Mouse (Mus musculus): ENCODE data around the gene Ccdc9b. TPM values are rescaled to one million over a fixed set of nuclear protein-coding genes. Genes with fewer than 3 reads are reported as not detected.

The Ccdc9b gene
- polyA plus RNA-seq, 1 experiment from 2014 or later: 0.41 TPM

- 89% methylated on average over 5 of the region's 5 CpGs for WGBS
- no peak for DNase-seq (ENCODE audit: low spot score)
- H3K9me3 ChIP-seq: no peaks in the 10 kb centered on the region
- no peak overlapping the region for H3K4me3 ChIP-seq
- no peak overlapping the region for H3K27ac ChIP-seq (replicated peaks)
- H3K27me3 ChIP-seq (replicated peaks; ENCODE audit: low read depth, poor library complexity, severe bottlenecking): peaks cover 48% of the 10 kb centered on the region
- peaks cover 10% of the 10 kb centered on the region for H3K36me3 ChIP-seq (replicated peaks)
- H3K4me1 ChIP-seq: peaks cover 31% of the 10 kb centered on the region
Observed at GRCm38 (mm10) chr2:118754143-118754542, 8.3 kb downstream of the Ccdc9b start.

GRCm38 (mm10) chr2:118752792-118753108 is 9.7 kb downstream of the Ccdc9b start:
- no peak for DNase-seq (ENCODE audit: low spot score)

DNA sequence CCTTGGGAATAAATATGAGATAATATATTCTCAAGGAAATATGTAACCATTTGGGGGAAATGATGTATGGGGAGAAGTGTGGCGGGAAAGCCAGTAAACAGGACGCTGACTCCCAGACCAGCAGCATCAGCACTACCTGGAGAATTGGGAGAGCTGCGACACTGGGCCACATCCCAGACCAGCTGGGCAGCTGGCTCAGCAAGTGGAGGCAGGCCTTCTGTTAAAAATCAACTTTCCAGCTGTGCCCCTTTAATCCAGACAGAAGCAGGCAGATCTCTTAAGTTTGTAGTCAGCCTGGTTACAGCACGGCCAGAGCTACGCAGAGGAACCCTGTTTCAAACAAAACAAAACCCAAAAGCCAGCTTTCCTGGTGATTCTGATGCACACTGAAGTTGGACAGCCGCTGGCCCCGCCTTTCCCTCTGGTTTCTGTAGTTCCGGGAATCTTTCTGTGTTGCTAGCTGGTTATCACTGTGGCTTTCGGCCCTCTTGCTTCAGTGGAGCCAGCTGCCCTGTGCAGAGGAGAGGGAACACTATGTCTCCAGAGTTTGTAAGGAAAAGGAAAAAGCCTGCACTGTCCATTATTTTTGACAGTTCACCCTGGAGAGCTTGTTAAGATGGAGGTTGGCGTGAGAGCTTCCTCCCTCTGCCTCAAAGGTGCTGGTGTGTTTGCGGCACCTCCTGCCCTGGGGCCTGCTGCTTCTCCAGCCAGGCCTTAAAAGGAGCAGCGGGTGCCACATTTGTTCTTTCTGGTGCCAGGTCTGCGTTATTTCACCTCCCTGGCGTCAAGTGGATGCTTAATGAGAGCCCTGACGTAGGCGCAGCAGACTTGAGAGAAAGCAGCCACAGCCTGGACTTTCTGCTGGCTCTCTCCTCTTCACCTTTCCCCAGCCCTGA is 10.3 kb downstream of the Ccdc9b start:
- 73% methylated on average over 16 of the region's 16 CpGs for WGBS
- Histone ChIP-seq H3K36me3 (replicated peaks) (peaks cover 14% of the 10 kb centered on the region), H3K4me3 (no peak overlapping the region), H3K27ac (replicated peaks) (peak overlapping the region; percentile 26; the same call in 1 of the 2 replicates), H3K27me3 (replicated peaks; ENCODE audit: low read depth, poor library complexity, severe bottlenecking) (peaks cover 48% of the 10 kb centered on the region), H3K9me3 (no peaks in the 10 kb centered on the region), H3K4me1 (peaks cover 40% of the 10 kb centered on the region)
- DNase-seq (ENCODE audit: low spot score): no peak

More at GRCm38 (mm10) chr2:118752792-118753108, 9.7 kb downstream of the Ccdc9b start:
- no peaks in the 10 kb centered on the region for H3K9me3 ChIP-seq
- 77% methylated on average over 4 of the region's 4 CpGs for WGBS
- H3K4me3 ChIP-seq: no peak overlapping the region
- peaks cover 38% of the 10 kb centered on the region for H3K4me1 ChIP-seq
- peaks cover 48% of the 10 kb centered on the region for H3K27me3 ChIP-seq (replicated peaks; ENCODE audit: low read depth, poor library complexity, severe bottlenecking)
- 0 out of 2 replicates have a peak overlapping the region, but pooled peaks have one; percentile 26 for H3K27ac ChIP-seq (replicated peaks)
- H3K36me3 ChIP-seq (replicated peaks): peaks cover 14% of the 10 kb centered on the region

DNA sequence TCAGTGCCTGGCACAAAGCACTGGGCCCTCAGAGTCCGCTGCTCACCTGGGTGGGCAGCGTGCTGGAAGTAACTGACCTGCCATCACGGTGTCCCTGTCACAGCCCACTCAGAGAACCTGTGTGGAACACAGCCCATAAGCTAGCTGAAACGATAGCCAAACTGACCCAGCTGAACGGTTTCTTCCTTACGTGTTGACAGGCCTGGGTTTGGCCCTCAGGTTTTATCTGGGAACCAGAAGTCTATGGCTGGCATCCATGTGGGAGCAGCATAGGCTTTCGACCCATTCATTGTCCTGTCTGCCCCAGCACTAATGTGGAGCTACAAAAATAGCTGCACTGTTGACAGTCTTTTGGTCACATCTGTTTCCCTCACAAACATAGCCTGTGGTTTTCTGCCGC is 12.0 kb downstream of the Ccdc9b start:
- Histone ChIP-seq H3K27ac (replicated peaks) (no peak overlapping the region), H3K4me1 (peaks cover 51% of the 10 kb centered on the region), H3K27me3 (replicated peaks; ENCODE audit: low read depth, poor library complexity, severe bottlenecking) (peaks cover 44% of the 10 kb centered on the region), H3K4me3 (no peak overlapping the region), H3K36me3 (replicated peaks) (peaks cover 14% of the 10 kb centered on the region), H3K9me3 (no peaks in the 10 kb centered on the region)
- no peak for DNase-seq (ENCODE audit: low spot score)
- 88% methylated on average over 8 of the region's 8 CpGs for WGBS

GRCm38 (mm10) chr2:118749341-118749884 is 13.0 kb downstream of the Ccdc9b start:
- Histone ChIP-seq H3K36me3 (replicated peaks) (peaks cover 14% of the 10 kb centered on the region), H3K9me3 (no peaks in the 10 kb centered on the region), H3K4me1 (peaks cover 62% of the 10 kb centered on the region), H3K27ac (replicated peaks) (no peak overlapping the region), H3K27me3 (replicated peaks; ENCODE audit: low read depth, poor library complexity, severe bottlenecking) (peaks cover 52% of the 10 kb centered on the region), H3K4me3 (0 out of 2 replicates have a peak overlapping the region, but pooled peaks have one; percentile 5)
- DNase-seq (ENCODE audit: low spot score): no peak
- 30% methylated on average over 10 of the region's 10 CpGs for WGBS

DNA sequence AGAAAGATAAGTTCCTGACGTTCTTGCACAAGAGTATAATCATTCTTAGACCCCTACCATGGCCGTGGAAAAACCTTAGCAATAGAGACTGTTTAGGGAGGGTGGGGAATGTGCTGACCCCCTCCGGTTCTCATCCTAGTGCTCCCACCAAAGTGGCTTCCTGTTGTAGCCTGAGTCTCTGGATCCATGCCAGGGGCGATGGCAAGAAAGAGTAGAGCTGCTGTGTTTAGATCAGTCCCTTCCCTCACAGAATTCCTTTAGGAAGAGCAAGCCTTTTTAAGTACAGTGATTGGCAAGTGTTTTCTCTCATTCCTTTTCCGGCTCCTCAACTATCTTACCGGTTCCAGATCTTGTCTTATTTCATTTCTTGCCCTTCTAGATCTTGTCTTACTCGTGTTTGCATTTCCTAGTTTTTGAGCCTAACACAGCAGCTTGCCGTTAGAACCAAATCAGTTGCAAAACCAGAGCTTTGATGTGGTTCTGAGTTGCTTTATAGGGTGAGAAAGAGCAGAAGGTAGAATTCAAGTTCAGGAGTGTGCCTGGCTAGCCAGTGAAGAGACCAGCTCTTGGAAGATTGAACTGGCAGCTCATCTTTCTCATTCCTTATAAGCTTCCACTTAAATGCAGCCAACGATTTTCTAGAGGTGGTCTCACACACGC is 15.0 kb downstream of the Ccdc9b start:
- H3K4me1 ChIP-seq: peaks cover 61% of the 10 kb centered on the region
- no peaks in the 10 kb centered on the region for H3K9me3 ChIP-seq
- H3K36me3 ChIP-seq (replicated peaks): peaks cover 14% of the 10 kb centered on the region
- peak overlapping the region; percentile 92 for H3K4me3 ChIP-seq
- no peak for DNase-seq (ENCODE audit: low spot score)
- H3K27me3 ChIP-seq (replicated peaks; ENCODE audit: low read depth, poor library complexity, severe bottlenecking): peaks cover 70% of the 10 kb centered on the region
- no peak overlapping the region for H3K27ac ChIP-seq (replicated peaks)
- 41% methylated on average over 10 of the region's 10 CpGs for WGBS

GRCm38 (mm10) chr2:118745915-118746901 is 16.3 kb downstream of the Ccdc9b start:
- Histone ChIP-seq H3K4me1 (peaks cover 52% of the 10 kb centered on the region), H3K36me3 (replicated peaks) (peaks cover 14% of the 10 kb centered on the region), H3K27ac (replicated peaks) (peak overlapping the region; percentile 87), H3K4me3 (peak overlapping the region; percentile 92), H3K27me3 (replicated peaks; ENCODE audit: low read depth, poor library complexity, severe bottlenecking) (peaks cover 75% of the 10 kb centered on the region), H3K9me3 (no peaks in the 10 kb centered on the region)
- under 1% methylated on average over 113 of the region's 113 CpGs for WGBS
- DNase-seq (ENCODE audit: low spot score): peak; percentile 71

GRCm38 (mm10) chr2:118745232-118745884 is 17.1 kb downstream of the Ccdc9b start, which contains the start of gene Inafm2:
Gene Inafm2 (plus strand): TSS chr2:118745758.
- Histone ChIP-seq H3K27me3 (replicated peaks; ENCODE audit: low read depth, poor library complexity, severe bottlenecking) (peaks cover 73% of the 10 kb centered on the region), H3K36me3 (replicated peaks) (peaks cover 12% of the 10 kb centered on the region), H3K9me3 (no peaks in the 10 kb centered on the region), H3K4me1 (peaks cover 50% of the 10 kb centered on the region), H3K4me3 (peak within 1 kb of the TSS; percentile 92), H3K27ac (replicated peaks) (peak within 1 kb of the TSS; percentile 87)
- DNase-seq (ENCODE audit: low spot score): peak; percentile 94
- WGBS: 4% methylated on average over 57 of the region's 57 CpGs

GRCm38 (mm10) chr2:118744621-118745020 is 17.8 kb downstream of the Ccdc9b start:
- H3K36me3 ChIP-seq (replicated peaks): peaks cover 9% of the 10 kb centered on the region
- H3K27me3 ChIP-seq (replicated peaks; ENCODE audit: low read depth, poor library complexity, severe bottlenecking): peaks cover 66% of the 10 kb centered on the region
- peaks cover 43% of the 10 kb centered on the region for H3K4me1 ChIP-seq
- H3K4me3 ChIP-seq: peak overlapping the region; percentile 92
- H3K27ac ChIP-seq (replicated peaks): no peak overlapping the region
- no peaks in the 10 kb centered on the region for H3K9me3 ChIP-seq
- WGBS: 2% methylated on average over 7 of the region's 7 CpGs
- DNase-seq (ENCODE audit: low spot score): no peak

GRCm38 (mm10) chr2:118743261-118743943 is 19.1 kb downstream of the Ccdc9b start:
- peaks cover 53% of the 10 kb centered on the region for H3K27me3 ChIP-seq (replicated peaks; ENCODE audit: low read depth, poor library complexity, severe bottlenecking)
- H3K27ac ChIP-seq (replicated peaks): no peak overlapping the region
- no peak overlapping the region for H3K4me3 ChIP-seq
- WGBS: 34% methylated on average over 8 of the region's 8 CpGs
- H3K4me1 ChIP-seq: peaks cover 31% of the 10 kb centered on the region
- no peaks in the 10 kb centered on the region for H3K36me3 ChIP-seq (replicated peaks)
- peak; percentile 37 for DNase-seq (ENCODE audit: low spot score)
- H3K9me3 ChIP-seq: no peaks in the 10 kb centered on the region

DNA sequence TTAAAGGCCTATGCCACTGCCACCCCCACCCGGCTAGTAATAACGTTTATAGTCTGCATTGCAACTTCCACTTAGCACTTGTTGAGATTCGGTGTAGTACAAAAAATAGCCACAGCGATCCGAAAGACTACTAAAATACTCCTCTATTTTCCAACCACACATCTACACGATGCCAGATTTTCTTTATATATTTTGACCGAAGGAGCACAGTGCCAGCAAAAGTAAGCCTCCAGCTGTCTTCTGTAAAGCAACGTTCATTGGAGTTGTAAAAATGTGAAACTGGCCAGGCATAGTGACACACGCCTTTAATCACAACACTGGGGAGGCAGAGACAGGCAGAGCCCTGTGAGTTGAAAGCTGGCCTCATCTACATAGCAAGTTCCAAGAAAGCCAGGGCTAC is 21.3 kb downstream of the Ccdc9b start:
- Histone ChIP-seq H3K36me3 (replicated peaks) (no peaks in the 10 kb centered on the region), H3K27ac (replicated peaks) (no peak overlapping the region), H3K4me1 (peaks cover 15% of the 10 kb centered on the region), H3K4me3 (no peak overlapping the region), H3K27me3 (replicated peaks; ENCODE audit: low read depth, poor library complexity, severe bottlenecking) (peaks cover 36% of the 10 kb centered on the region), H3K9me3 (no peaks in the 10 kb centered on the region)
- 75% methylated on average over 9 of the region's 9 CpGs for whole genome bisulfite sequencing
- no peak for DNase-seq (ENCODE audit: low spot score)

Measured in embryonic facial prominence, embryonic 10.5 days (tissue).